Mouse (Mus musculus) embryonic fibroblast, embryonic 13.5 days (primary cell): ENCODE measurements around the gene Frmd4a.

Experiments
- CTCF ChIP-seq: IDR thresholded peaks from 2 replicates; pipeline ENCODE4 v1.5.1; 2011; ENCODE audit warnings: mild to moderate bottlenecking, control low read depth, low read length, moderate library complexity, borderline replicate concordance; ENCODE audit not compliant: insufficient read depth
- POLR2A ChIP-seq: IDR thresholded peaks from 2 replicates; pipeline ENCODE4 v1.6.1; 2011; ENCODE audit warnings: low read depth, mild to moderate bottlenecking, control low read depth, low read length, moderate library complexity

- TF ChIP-seq CTCF (no peak), POLR2A (no peak)
Observed at GRCm38 (mm10) chr2:4154036-4154653, 136.6 kb downstream of the Frmd4a start.
